Mouse (Mus musculus): ENCODE data around the gene Foxi1. TPM values are rescaled to one million over a fixed set of nuclear protein-coding genes. Genes with fewer than 3 reads are reported as not detected.

Gene Foxi1
- total and polyA plus RNA-seq, 3 experiments, result not detected

DNA sequence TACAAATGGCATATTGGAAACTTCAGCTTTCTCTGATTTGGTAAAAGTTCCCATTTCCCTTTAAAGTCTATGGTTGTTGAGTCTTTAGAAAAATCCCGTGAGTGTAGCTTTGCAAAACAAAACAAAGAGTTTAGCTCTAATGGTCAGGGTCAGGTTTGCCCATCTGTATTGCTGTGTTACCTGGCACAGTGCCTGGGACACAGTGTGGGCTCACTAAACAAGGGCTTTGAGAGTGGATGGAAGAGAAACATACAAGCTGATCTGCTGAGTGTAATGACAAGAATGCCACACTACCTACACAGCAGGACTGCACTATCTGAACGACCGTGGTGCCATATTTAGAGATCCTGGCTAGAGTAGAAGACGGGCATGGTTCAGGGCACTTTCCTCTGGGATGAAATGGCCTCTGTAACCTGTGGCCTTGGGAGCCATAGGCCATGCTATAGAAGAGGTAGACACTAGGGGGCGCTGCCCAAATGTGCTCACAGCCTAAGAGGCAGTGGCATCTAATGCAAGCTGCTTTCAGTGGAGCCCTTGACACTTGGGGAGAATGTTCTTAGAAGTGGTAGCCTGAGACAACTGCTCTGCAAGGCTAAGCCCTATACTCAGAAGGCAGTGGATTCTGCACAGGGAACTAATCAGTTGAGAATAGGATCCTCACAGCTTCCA, 28.3 kb upstream of the Foxi1 start:
- H3K79me2 ChIP-seq (ENCODE audit: control insufficient read depth, insufficient read depth, low read length, poor library complexity), result no peaks in the 10 kb centered on the region
- no peaks in the 10 kb centered on the region for H3K9me3 ChIP-seq (replicated peaks; ENCODE audit: insufficient read depth, low read length)
- peak; percentile 82 for DNase-seq (ENCODE audit: low read depth, low spot score)
- H3K4me1 ChIP-seq (ENCODE audit: control insufficient read depth in 1 of 2, insufficient read depth in 2 of 2, low read length in 2 of 2), result no peaks in the 10 kb centered on the region
- no peak overlapping the region for H3K27ac ChIP-seq (ENCODE audit: control insufficient read depth, low read depth, low read length)
- H3K9ac ChIP-seq (ENCODE audit: control insufficient read depth, low read depth, low read length, poor library complexity, severe bottlenecking), result no peak overlapping the region
- peaks cover 0 to 11% of the 10 kb centered on the region in 2 experiments; a peak in 2 of 4 replicates for H3K36me3 ChIP-seq (ENCODE audit: control insufficient read depth in 1 of 2, insufficient read depth in 2 of 2, low read length in 2 of 2)
- TF ChIP-seq NELFE (IDR thresholded peaks at IDR 0.05; ENCODE audit: low read depth, low read length) (no peak), RAD21 (IDR thresholded peaks at IDR 0.05; ENCODE audit: low read depth, low read length) (peak; percentile 68), POLR2AphosphoS5 (IDR thresholded peaks at IDR 0.05; ENCODE audit: borderline replicate concordance, low read depth, low read length) (no peak), TBP (IDR thresholded peaks at IDR 0.05; ENCODE audit: low read depth, low read length) (no peak), ZC3H11A (IDR thresholded peaks at IDR 0.05; ENCODE audit: low read depth, low read length) (peak; percentile 55), CTCF (IDR thresholded peaks at IDR 0.05 in 2 of 3, conservative IDR thresholded peaks at IDR 0.05 in 1 of 3; ENCODE audit: control insufficient read depth in 1 of 3, insufficient read depth in 1 of 3, low read depth in 2 of 3, low read length in 3 of 3, poor library complexity in 1 of 3, severe bottlenecking in 1 of 3) (peak; percentile 87 to 93 (median 91)), SIN3A (IDR thresholded peaks at IDR 0.05; ENCODE audit: low read length) (no peak), POLR2A (IDR thresholded peaks at IDR 0.05; ENCODE audit: control insufficient read depth in 1 of 2, insufficient read depth in 1 of 2, low read depth in 1 of 2, low read length in 2 of 2, poor library complexity in 1 of 2) (no peak), CHD2 (IDR thresholded peaks at IDR 0.05; ENCODE audit: low read length) (no peak), MAFK (IDR thresholded peaks at IDR 0.05; ENCODE audit: borderline replicate concordance, low read depth, low read length) (no peak), RCOR1 (IDR thresholded peaks at IDR 0.05; ENCODE audit: low read depth, low read length) (no peak), JUND (IDR thresholded peaks at IDR 0.05; ENCODE audit: low read depth, low read length) (no peak), SMC3 (IDR thresholded peaks at IDR 0.05; ENCODE audit: low read depth, low read length) (peak; percentile 85), UBTF (IDR thresholded peaks at IDR 0.05; ENCODE audit: borderline replicate concordance, insufficient read depth, low read depth, low read length) (no peak), KAT2A (conservative IDR thresholded peaks at IDR 0.05; ENCODE audit: low read depth, low read length) (no peak), E2F4 (IDR thresholded peaks at IDR 0.05; ENCODE audit: borderline replicate concordance, low read depth, low read length) (no peak)
- no peak overlapping the region for H3K4me3 ChIP-seq (ENCODE audit: control insufficient read depth in 1 of 2, insufficient read depth in 1 of 2, low read depth in 2 of 2, low read length in 2 of 2)
- no peaks in the 10 kb centered on the region for H3K27me3 ChIP-seq (ENCODE audit: control insufficient read depth in 1 of 2, insufficient read depth in 2 of 2, low read length in 2 of 2)

DNA sequence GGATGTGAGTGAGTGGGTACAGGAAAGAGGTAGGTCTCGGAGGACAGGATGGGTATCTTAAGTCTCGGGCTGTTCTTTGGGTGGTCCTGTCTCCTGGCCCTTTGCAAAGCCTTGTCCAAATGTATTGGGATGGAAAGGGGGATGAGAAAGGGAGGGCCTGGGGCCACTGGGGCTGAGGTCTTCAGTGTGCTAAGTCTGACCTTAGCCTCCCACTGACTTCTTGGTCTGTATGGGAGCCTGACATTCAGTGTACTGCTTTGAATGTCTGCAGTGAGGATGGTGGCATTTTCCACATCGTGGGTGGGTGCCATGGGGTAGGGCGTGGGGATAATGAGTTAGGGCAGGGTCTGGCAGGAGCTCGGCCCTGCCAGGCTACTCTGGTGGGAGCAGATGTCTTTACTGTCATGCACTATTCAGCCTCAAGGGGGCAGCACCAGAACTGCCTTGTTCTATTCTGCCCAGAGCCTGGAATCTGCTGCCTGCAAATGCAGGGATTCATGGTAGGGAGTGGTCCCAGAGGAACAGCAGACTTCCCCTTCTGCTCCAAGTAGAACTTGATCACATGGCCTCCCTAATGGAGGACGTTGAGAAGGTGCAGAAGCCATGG, 21.0 kb upstream of the Foxi1 start:
- Histone ChIP-seq H3K4me3 (ENCODE audit: control insufficient read depth in 1 of 2, insufficient read depth in 1 of 2, low read depth in 2 of 2, low read length in 2 of 2) (no peak overlapping the region), H3K4me1 (ENCODE audit: control insufficient read depth in 1 of 2, insufficient read depth in 2 of 2, low read length in 2 of 2) (no peaks in the 10 kb centered on the region), H3K27me3 (ENCODE audit: control insufficient read depth in 1 of 2, insufficient read depth in 2 of 2, low read length in 2 of 2) (no peaks in the 10 kb centered on the region), H3K36me3 (ENCODE audit: control insufficient read depth in 1 of 2, insufficient read depth in 2 of 2, low read length in 2 of 2) (no peaks in the 10 kb centered on the region; a peak in 1 of 4 replicates), H3K9ac (ENCODE audit: control insufficient read depth, low read depth, low read length, poor library complexity, severe bottlenecking) (no peak overlapping the region), H3K79me2 (ENCODE audit: control insufficient read depth, insufficient read depth, low read length, poor library complexity) (no peaks in the 10 kb centered on the region), H3K9me3 (replicated peaks; ENCODE audit: insufficient read depth, low read length) (no peaks in the 10 kb centered on the region), H3K27ac (ENCODE audit: control insufficient read depth, low read depth, low read length) (no peak overlapping the region)
- TF ChIP-seq ZNF384 (IDR thresholded peaks at IDR 0.05; ENCODE audit: low read depth, low read length) (0 out of 2 replicates have a peak, but pooled peaks have one; percentile 10), RAD21 (IDR thresholded peaks at IDR 0.05; ENCODE audit: low read depth, low read length) (peak; percentile 71), SMC3 (IDR thresholded peaks at IDR 0.05; ENCODE audit: low read depth, low read length) (peak; percentile 69), GATA1 (IDR thresholded peaks at IDR 0.05; ENCODE audit: low read depth, low read length) (no peak), ZC3H11A (IDR thresholded peaks at IDR 0.05; ENCODE audit: low read depth, low read length) (peak; percentile 55), CTCF (IDR thresholded peaks at IDR 0.05 in 2 of 3, conservative IDR thresholded peaks at IDR 0.05 in 1 of 3; ENCODE audit: control insufficient read depth in 1 of 3, insufficient read depth in 1 of 3, low read depth in 2 of 3, low read length in 3 of 3, poor library complexity in 1 of 3, severe bottlenecking in 1 of 3) (peak; percentile 85 to 88 (median 87)), USF2 (IDR thresholded peaks at IDR 0.05; ENCODE audit: borderline replicate concordance in 1 of 2, insufficient read depth in 1 of 2, low read depth in 1 of 2, low read length in 2 of 2) (no peak)
- DNase-seq (ENCODE audit: low read depth, low spot score), result peak; percentile 72
